Mouse (Mus musculus): ENCODE data around the gene Zbtb20. TPM values are rescaled to one million over a fixed set of nuclear protein-coding genes. Genes with fewer than 3 reads are reported as not detected.

The Zbtb20 gene
- total and polyA plus RNA-seq, 3 experiments: 31.1 to 199 (median 161) TPM

- Histone ChIP-seq H3K79me2 (replicated peaks; ENCODE audit: control insufficient read depth, insufficient read depth, low read length) (peaks cover 3% of the 10 kb centered on the region; the same call in 1 of the 2 replicates), H3K27ac (peak overlapping the region; percentile 52), H3K4me3 (no peak overlapping the region), H3K4me1 (ENCODE audit: control insufficient read depth, insufficient read depth, low read length) (peaks cover 28% of the 10 kb centered on the region), H3K36me3 (ENCODE audit: control insufficient read depth, insufficient read depth, low read length) (peaks cover 41% of the 10 kb centered on the region), H3K9ac (ENCODE audit: low read depth, low read length) (0 out of 2 replicates have a peak overlapping the region, but pooled peaks have one; percentile 3), H3K27me3 (ENCODE audit: control insufficient read depth, insufficient read depth, low read length) (no peaks in the 10 kb centered on the region)
- DNase-seq: no peak
- no peak for TF ChIP-seq POLR2A (IDR thresholded peaks at IDR 0.05; ENCODE audit: insufficient read depth, low read depth, low read length)
- no peak for TF ChIP-seq EP300 (IDR thresholded peaks at IDR 0.05; ENCODE audit: insufficient read depth, low read depth, low read length)
- intact Hi-C loops (cut with DNase I): loop anchor here (5.0 kb wide), 1 partner anchor 71 kb away; no protein-coding TSS in a partner anchor
- 76% methylated on average over 5 of the region's 5 CpGs for WGBS
Observed at GRCm38 (mm10) chr16:43408622-43409021, 532.9 kb downstream of the Zbtb20 start.

- 0 out of 2 replicates have a peak, but pooled peaks have one; percentile 25 for TF ChIP-seq POLR2A (IDR thresholded peaks at IDR 0.05; ENCODE audit: insufficient read depth, low read depth, low read length)
- no peak for TF ChIP-seq CTCF (IDR thresholded peaks at IDR 0.05)
- TF ChIP-seq EP300 (IDR thresholded peaks at IDR 0.05; ENCODE audit: insufficient read depth, low read depth, low read length): peak; percentile 24; the same call in 1 of the 2 replicates
- H3K79me2 ChIP-seq (replicated peaks; ENCODE audit: control insufficient read depth, insufficient read depth, low read length): peaks cover 3% of the 10 kb centered on the region; the same call in 1 of the 2 replicates
- peaks cover 45% of the 10 kb centered on the region for H3K36me3 ChIP-seq (ENCODE audit: control insufficient read depth, insufficient read depth, low read length)
- H3K4me1 ChIP-seq (ENCODE audit: control insufficient read depth, insufficient read depth, low read length): peaks cover 26% of the 10 kb centered on the region
- no peak overlapping the region for H3K9ac ChIP-seq (ENCODE audit: low read depth, low read length)
- no peak overlapping the region for H3K4me3 ChIP-seq
- 70% methylated on average over 4 of the region's 4 CpGs for WGBS
- peak overlapping the region; percentile 52 for H3K27ac ChIP-seq
- intact Hi-C loops (cut with DNase I): loop anchor here (5.0 kb wide), 1 partner anchor 72 kb away; no protein-coding TSS in a partner anchor
- no peaks in the 10 kb centered on the region for H3K27me3 ChIP-seq (ENCODE audit: control insufficient read depth, insufficient read depth, low read length)
- DNase-seq: no peak
Observed at GRCm38 (mm10) chr16:43409108-43409909, 533.6 kb downstream of the Zbtb20 start.

GRCm38 (mm10) chr16:43409910-43410612, 534.4 kb downstream of the Zbtb20 start:
- intact Hi-C loops (cut with DNase I): loop anchor here (5.0 kb wide), 1 partner anchor 73 kb away; no protein-coding TSS in a partner anchor
- TF ChIP-seq CTCF (IDR thresholded peaks at IDR 0.05): no peak
- no peak for TF ChIP-seq EP300 (IDR thresholded peaks at IDR 0.05; ENCODE audit: insufficient read depth, low read depth, low read length)
- TF ChIP-seq POLR2A (IDR thresholded peaks at IDR 0.05; ENCODE audit: insufficient read depth, low read depth, low read length): no peak
- WGBS: 62% methylated on average over 12 of the region's 12 CpGs
- peak; percentile 48 to 51 for DNase-seq
- Histone ChIP-seq H3K4me1 (ENCODE audit: control insufficient read depth, insufficient read depth, low read length) (peaks cover 26% of the 10 kb centered on the region), H3K4me3 (no peak overlapping the region), H3K36me3 (ENCODE audit: control insufficient read depth, insufficient read depth, low read length) (peaks cover 44% of the 10 kb centered on the region), H3K27me3 (ENCODE audit: control insufficient read depth, insufficient read depth, low read length) (no peaks in the 10 kb centered on the region), H3K9ac (ENCODE audit: low read depth, low read length) (no peak overlapping the region), H3K27ac (peak overlapping the region; percentile 52), H3K79me2 (replicated peaks; ENCODE audit: control insufficient read depth, insufficient read depth, low read length) (peaks cover 3% of the 10 kb centered on the region; the same call in 1 of the 2 replicates)

GRCm38 (mm10) chr16:43410613-43410974, 534.9 kb downstream of the Zbtb20 start:
- intact Hi-C loops (cut with DNase I): no loop called here
- 85% methylated on average over 7 of the region's 7 CpGs for WGBS
- H3K9ac ChIP-seq (ENCODE audit: low read depth, low read length): no peak overlapping the region
- H3K79me2 ChIP-seq (replicated peaks; ENCODE audit: control insufficient read depth, insufficient read depth, low read length): peaks cover 4% of the 10 kb centered on the region
- no peak overlapping the region for H3K4me3 ChIP-seq
- H3K4me1 ChIP-seq (ENCODE audit: control insufficient read depth, insufficient read depth, low read length): peaks cover 26% of the 10 kb centered on the region
- H3K27me3 ChIP-seq (ENCODE audit: control insufficient read depth, insufficient read depth, low read length): no peaks in the 10 kb centered on the region
- TF ChIP-seq POLR2A (IDR thresholded peaks at IDR 0.05; ENCODE audit: insufficient read depth, low read depth, low read length) (no peak), EP300 (IDR thresholded peaks at IDR 0.05; ENCODE audit: insufficient read depth, low read depth, low read length) (no peak), CTCF (IDR thresholded peaks at IDR 0.05) (no peak)
- H3K36me3 ChIP-seq (ENCODE audit: control insufficient read depth, insufficient read depth, low read length): peaks cover 43% of the 10 kb centered on the region
- no peak for DNase-seq
- H3K27ac ChIP-seq: no peak overlapping the region; the same call in 1 of the 2 replicates

GRCm38 (mm10) chr16:43415864-43416263, 540.2 kb downstream of the Zbtb20 start:
- intact Hi-C loops (cut with DNase I): no loop called here

More at GRCm38 (mm10) chr16:43415864-43416263, 540.2 kb downstream of the Zbtb20 start:
- DNase-seq: no peak
- Histone ChIP-seq H3K27ac (no peak overlapping the region), H3K27me3 (ENCODE audit: control insufficient read depth, insufficient read depth, low read length) (no peaks in the 10 kb centered on the region), H3K4me3 (no peak overlapping the region), H3K79me2 (replicated peaks; ENCODE audit: control insufficient read depth, insufficient read depth, low read length) (peaks cover 4% of the 10 kb centered on the region), H3K9ac (ENCODE audit: low read depth, low read length) (no peak overlapping the region), H3K4me1 (ENCODE audit: control insufficient read depth, insufficient read depth, low read length) (peaks cover 4% of the 10 kb centered on the region), H3K36me3 (ENCODE audit: control insufficient read depth, insufficient read depth, low read length) (peaks cover 31% of the 10 kb centered on the region)
- 74% methylated on average over 4 of the region's 4 CpGs for WGBS
- TF ChIP-seq CTCF (IDR thresholded peaks at IDR 0.05) (no peak), EP300 (IDR thresholded peaks at IDR 0.05; ENCODE audit: insufficient read depth, low read depth, low read length) (no peak), POLR2A (IDR thresholded peaks at IDR 0.05; ENCODE audit: insufficient read depth, low read depth, low read length) (no peak)

Data from heart, adult 2 months (tissue).